Mouse (Mus musculus): Measurements from ENCODE around the gene Pde11a. TPM values are rescaled to one million over a fixed set of nuclear protein-coding genes. Genes with fewer than 3 reads are reported as not detected.

The Pde11a gene
- polyA plus RNA-seq, 1 experiment from 2014 or later: 2.9 TPM

GRCm38 (mm10) chr2:76129933-76130627, 208.5 kb downstream of the Pde11a start:
- no peaks in the 10 kb centered on the region for H3K27me3 ChIP-seq (replicated peaks)
- no peak overlapping the region for H3K4me3 ChIP-seq (replicated peaks)
- H3K9me3 ChIP-seq (replicated peaks): no peaks in the 10 kb centered on the region
- 22% methylated on average over 12 of the region's 12 CpGs for WGBS
- H3K4me2 ChIP-seq: no peak overlapping the region
- peak overlapping the region; percentile 15 for H3K27ac ChIP-seq (replicated peaks)
- H3K4me1 ChIP-seq: peaks cover 23% of the 10 kb centered on the region
- no peaks in the 10 kb centered on the region for H3K36me3 ChIP-seq
- ATAC-seq (ENCODE audit: low FRiP score): peak; percentile 80
- no peak overlapping the region for H3K9ac ChIP-seq (replicated peaks)

GRCm38 (mm10) chr2:76129058-76129437, 209.5 kb downstream of the Pde11a start:
- H3K27me3 ChIP-seq (replicated peaks): no peaks in the 10 kb centered on the region
- no peaks in the 10 kb centered on the region for H3K36me3 ChIP-seq
- peaks cover 23% of the 10 kb centered on the region for H3K4me1 ChIP-seq
- no peak overlapping the region for H3K9ac ChIP-seq (replicated peaks)
- no peak overlapping the region for H3K4me3 ChIP-seq (replicated peaks)
- no peak for ATAC-seq (ENCODE audit: low FRiP score)
- 62% methylated on average over 8 of the region's 8 CpGs for whole genome bisulfite sequencing
- H3K27ac ChIP-seq (replicated peaks): 0 out of 2 replicates have a peak overlapping the region, but pooled peaks have one; percentile 23
- no peaks in the 10 kb centered on the region for H3K9me3 ChIP-seq (replicated peaks)
- peak overlapping the region; percentile 22 for H3K4me2 ChIP-seq

GRCm38 (mm10) chr2:76128105-76129057, 210.2 kb downstream of the Pde11a start:
- peak overlapping the region; percentile 22 for H3K4me2 ChIP-seq
- H3K9ac ChIP-seq (replicated peaks): no peak overlapping the region
- no peak overlapping the region for H3K4me3 ChIP-seq (replicated peaks)
- 0 out of 2 replicates have a peak overlapping the region, but pooled peaks have one; percentile 23 for H3K27ac ChIP-seq (replicated peaks)
- no peaks in the 10 kb centered on the region for H3K36me3 ChIP-seq
- H3K4me1 ChIP-seq: peaks cover 23% of the 10 kb centered on the region
- WGBS: 54% methylated on average over 9 of the region's 9 CpGs
- no peaks in the 10 kb centered on the region for H3K9me3 ChIP-seq (replicated peaks)
- no peaks in the 10 kb centered on the region for H3K27me3 ChIP-seq (replicated peaks)
- no peak for ATAC-seq (ENCODE audit: low FRiP score)

GRCm38 (mm10) chr2:76126651-76127050, 211.9 kb downstream of the Pde11a start:
- WGBS: 91% methylated on average over 6 of the region's 6 CpGs
- H3K27me3 ChIP-seq (replicated peaks): no peaks in the 10 kb centered on the region

GRCm38 (mm10) chr2:76124821-76125220, 213.8 kb downstream of the Pde11a start:
- H3K4me1 ChIP-seq: peaks cover 17% of the 10 kb centered on the region
- no peaks in the 10 kb centered on the region for H3K9me3 ChIP-seq (replicated peaks)
- H3K4me2 ChIP-seq: no peak overlapping the region
- H3K36me3 ChIP-seq: no peaks in the 10 kb centered on the region
- WGBS: 74% methylated on average over 6 of the region's 6 CpGs
- no peak overlapping the region for H3K4me3 ChIP-seq (replicated peaks)
- no peak overlapping the region for H3K27ac ChIP-seq (replicated peaks)
- H3K27me3 ChIP-seq (replicated peaks): no peaks in the 10 kb centered on the region
- H3K9ac ChIP-seq (replicated peaks): no peak overlapping the region
- no peak for ATAC-seq (ENCODE audit: low FRiP score)

More at GRCm38 (mm10) chr2:76126651-76127050, 211.9 kb downstream of the Pde11a start:
- no peak overlapping the region for H3K27ac ChIP-seq (replicated peaks)
- H3K4me3 ChIP-seq (replicated peaks): no peak overlapping the region
- H3K4me2 ChIP-seq: no peak overlapping the region
- peaks cover 23% of the 10 kb centered on the region for H3K4me1 ChIP-seq
- no peak overlapping the region for H3K9ac ChIP-seq (replicated peaks)
- no peaks in the 10 kb centered on the region for H3K9me3 ChIP-seq (replicated peaks)
- no peaks in the 10 kb centered on the region for H3K36me3 ChIP-seq
- no peak for ATAC-seq (ENCODE audit: low FRiP score)

- Histone ChIP-seq H3K36me3 (no peaks in the 10 kb centered on the region), H3K27me3 (replicated peaks) (no peaks in the 10 kb centered on the region), H3K27ac (replicated peaks) (no peak overlapping the region), H3K4me3 (replicated peaks) (no peak overlapping the region), H3K4me1 (no peaks in the 10 kb centered on the region; the same call in 1 of the 2 replicates), H3K9me3 (replicated peaks) (no peaks in the 10 kb centered on the region), H3K9ac (replicated peaks) (no peak overlapping the region), H3K4me2 (no peak overlapping the region)
- WGBS: 82% methylated on average over 6 of the region's 6 CpGs
- no peak for ATAC-seq (ENCODE audit: low FRiP score)
These were observed 216.4 kb downstream of the Pde11a start for GRCm38 (mm10) chr2:76122167-76122566.

GRCm38 (mm10) chr2:76119848-76120247, 218.7 kb downstream of the Pde11a start:
- no peak overlapping the region for H3K27ac ChIP-seq (replicated peaks)
- H3K4me3 ChIP-seq (replicated peaks): no peak overlapping the region
- H3K27me3 ChIP-seq (replicated peaks): no peaks in the 10 kb centered on the region
- H3K36me3 ChIP-seq: no peaks in the 10 kb centered on the region
- WGBS: 79% methylated on average over 2 of the region's 2 CpGs
- H3K4me1 ChIP-seq: no peaks in the 10 kb centered on the region
- no peak for ATAC-seq (ENCODE audit: low FRiP score)
- H3K4me2 ChIP-seq: no peak overlapping the region
- no peaks in the 10 kb centered on the region for H3K9me3 ChIP-seq (replicated peaks)
- no peak overlapping the region for H3K9ac ChIP-seq (replicated peaks)

- ATAC-seq (ENCODE audit: low FRiP score): no peak
- Histone ChIP-seq H3K9ac (replicated peaks) (no peak overlapping the region), H3K27me3 (replicated peaks) (no peaks in the 10 kb centered on the region), H3K9me3 (replicated peaks) (no peaks in the 10 kb centered on the region), H3K4me3 (replicated peaks) (no peak overlapping the region), H3K36me3 (no peaks in the 10 kb centered on the region), H3K4me1 (no peaks in the 10 kb centered on the region), H3K4me2 (no peak overlapping the region), H3K27ac (replicated peaks) (no peak overlapping the region)
- 75% methylated on average over 5 of the region's 5 CpGs for WGBS
These were observed 220.1 kb downstream of the Pde11a start for GRCm38 (mm10) chr2:76118491-76118890.

- no peak for ATAC-seq (ENCODE audit: low FRiP score)
- H3K27me3 ChIP-seq (replicated peaks): no peaks in the 10 kb centered on the region
- 85% methylated on average over 1 of the region's 1 CpGs for WGBS
- no peak overlapping the region for H3K27ac ChIP-seq (replicated peaks)
- no peaks in the 10 kb centered on the region for H3K4me1 ChIP-seq
- H3K4me3 ChIP-seq (replicated peaks): no peak overlapping the region
- no peaks in the 10 kb centered on the region for H3K36me3 ChIP-seq
- no peaks in the 10 kb centered on the region for H3K9me3 ChIP-seq (replicated peaks)
- H3K9ac ChIP-seq (replicated peaks): no peak overlapping the region
- no peak overlapping the region for H3K4me2 ChIP-seq
These were observed 221.4 kb downstream of the Pde11a start for GRCm38 (mm10) chr2:76117219-76117618.

- no peaks in the 10 kb centered on the region for H3K27me3 ChIP-seq (replicated peaks)
- no peak overlapping the region for H3K4me2 ChIP-seq
- no peaks in the 10 kb centered on the region for H3K9me3 ChIP-seq (replicated peaks)
- no peaks in the 10 kb centered on the region for H3K4me1 ChIP-seq
- H3K27ac ChIP-seq (replicated peaks): no peak overlapping the region
- no peak overlapping the region for H3K4me3 ChIP-seq (replicated peaks)
- WGBS: 33% methylated on average over 1 of the region's 1 CpGs
- H3K9ac ChIP-seq (replicated peaks): no peak overlapping the region
- no peaks in the 10 kb centered on the region for H3K36me3 ChIP-seq
- no peak for ATAC-seq (ENCODE audit: low FRiP score)
These were observed 222.9 kb downstream of the Pde11a start for GRCm38 (mm10) chr2:76115696-76116095.

GRCm38 (mm10) chr2:76114734-76115133, 223.8 kb downstream of the Pde11a start:
- Histone ChIP-seq H3K9ac (replicated peaks) (no peak overlapping the region), H3K4me3 (replicated peaks) (no peak overlapping the region), H3K36me3 (no peaks in the 10 kb centered on the region), H3K9me3 (replicated peaks) (no peaks in the 10 kb centered on the region), H3K4me2 (no peak overlapping the region), H3K27me3 (replicated peaks) (no peaks in the 10 kb centered on the region), H3K27ac (replicated peaks) (no peak overlapping the region), H3K4me1 (peaks cover 4% of the 10 kb centered on the region)
- ATAC-seq (ENCODE audit: low FRiP score): no peak
- 15% methylated on average over 6 of the region's 6 CpGs for WGBS

GRCm38 (mm10) chr2:76109653-76110052, 228.9 kb downstream of the Pde11a start:
- Histone ChIP-seq H3K9me3 (replicated peaks) (no peaks in the 10 kb centered on the region), H3K36me3 (no peaks in the 10 kb centered on the region), H3K27me3 (replicated peaks) (no peaks in the 10 kb centered on the region), H3K27ac (replicated peaks) (no peak overlapping the region), H3K4me3 (replicated peaks) (no peak overlapping the region), H3K9ac (replicated peaks) (no peak overlapping the region), H3K4me1 (peaks cover 24% of the 10 kb centered on the region), H3K4me2 (no peak overlapping the region)
- 42% methylated on average over 8 of the region's 8 CpGs for WGBS
- no peak; the same call in 1 of the 2 replicates for ATAC-seq (ENCODE audit: low FRiP score)
